Mouse (Mus musculus): ENCODE measurements around the gene Pogz. TPM values are rescaled to one million over a fixed set of nuclear protein-coding genes. Genes with fewer than 3 reads are reported as not detected.

Pogz gene
- polyA plus RNA-seq, 1 experiment = 16.8 TPM

DNA sequence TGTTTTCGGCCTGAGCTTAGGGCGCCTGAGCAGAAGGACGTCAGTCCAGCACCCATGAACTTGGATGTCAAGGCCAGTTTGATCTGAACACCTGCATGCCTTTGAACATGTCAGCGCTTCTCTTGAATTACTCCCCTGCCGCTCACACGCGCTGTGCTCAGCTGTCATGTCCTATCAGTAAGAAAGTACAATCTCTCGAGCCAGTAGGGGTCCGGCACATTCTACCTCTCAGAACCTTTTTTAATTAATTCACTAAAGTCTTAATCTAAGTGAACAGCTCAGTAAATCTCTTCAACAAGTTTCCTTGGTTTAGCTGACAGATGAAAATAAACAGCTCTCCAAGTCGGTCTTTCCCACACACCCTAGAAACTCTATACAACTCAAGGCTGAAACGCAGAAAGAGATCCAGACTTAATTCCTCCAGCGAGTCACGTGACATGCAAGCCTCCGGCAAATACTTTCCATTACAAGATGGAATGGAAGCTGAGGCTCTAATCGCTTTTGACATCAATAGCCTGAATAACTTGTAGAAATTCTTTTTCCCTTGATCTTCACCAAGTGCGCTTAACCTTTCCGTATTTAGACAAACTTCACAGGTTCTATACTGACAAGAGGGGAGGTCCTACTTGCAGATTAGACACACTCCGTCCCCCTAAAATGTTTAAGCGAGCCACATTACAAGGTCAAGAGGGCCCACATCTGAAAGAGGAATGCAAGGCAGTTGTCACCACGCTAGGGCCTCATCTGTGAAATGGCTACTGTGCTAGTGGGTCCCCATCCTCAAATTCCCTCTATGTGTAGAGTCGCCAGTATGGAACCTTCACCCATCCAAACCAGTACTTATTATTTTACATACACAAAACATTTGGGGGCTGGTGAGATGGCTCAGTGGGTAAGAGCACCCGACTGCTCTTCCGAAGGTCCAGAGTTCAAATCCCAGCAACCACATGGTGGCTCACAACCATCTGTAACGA, 17.6 kb upstream of the Pogz start:
- Histone ChIP-seq H3K27ac (ENCODE audit: control insufficient read depth, insufficient read depth, low read depth, low read length, poor library complexity) (no peak overlapping the region), H3K4me1 (ENCODE audit: control insufficient read depth, insufficient read depth, low read length) (no peaks in the 10 kb centered on the region), H3K4me3 (replicated peaks; ENCODE audit: control insufficient read depth, low read depth, low read length) (no peak overlapping the region)
- TF ChIP-seq CTCF (IDR thresholded peaks at IDR 0.05; ENCODE audit: control insufficient read depth, insufficient read depth, low read length) (no peak), POLR2A (IDR thresholded peaks at IDR 0.05; ENCODE audit: borderline replicate concordance, control insufficient read depth, low read depth, low read length) (no peak)
- WGBS = 87% methylated on average over 24 of the region's 24 CpGs

DNA sequence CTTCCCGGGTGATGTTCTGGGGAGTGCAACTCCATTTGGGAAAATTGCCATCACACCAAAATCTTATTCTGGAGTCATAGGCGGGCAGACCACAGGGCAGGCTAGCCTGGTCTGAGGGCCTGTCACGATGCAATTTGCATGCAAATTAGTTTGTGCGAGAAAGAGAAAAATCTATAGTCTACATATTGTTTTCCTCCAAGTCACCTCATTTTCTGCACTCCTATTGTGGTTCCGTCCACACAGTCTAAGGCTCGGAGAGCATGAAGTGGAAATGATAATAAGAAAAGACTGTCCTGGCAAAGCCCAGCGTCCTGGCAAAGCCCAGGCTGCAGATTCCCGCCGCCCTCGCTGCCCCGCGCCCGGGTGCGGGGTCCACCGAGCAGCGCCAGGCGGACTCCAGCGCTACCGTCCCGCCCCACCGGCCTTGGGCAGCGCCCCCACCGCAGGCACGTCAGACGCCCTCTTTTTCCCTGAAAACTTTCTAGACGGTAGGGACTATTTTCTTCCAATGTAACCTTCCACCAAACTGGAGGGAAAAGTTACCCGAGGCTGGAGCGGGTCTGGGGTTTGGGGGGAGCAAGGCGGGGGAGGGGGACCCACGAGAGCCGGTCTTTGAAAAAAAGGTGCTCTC, 16.2 kb upstream of the Pogz start:
- no peaks in the 10 kb centered on the region for H3K4me1 ChIP-seq (ENCODE audit: control insufficient read depth, insufficient read depth, low read length)
- WGBS = 3% methylated on average over 31 of the region's 31 CpGs
- TF ChIP-seq CTCF (IDR thresholded peaks at IDR 0.05; ENCODE audit: control insufficient read depth, insufficient read depth, low read length) (no peak), POLR2A (IDR thresholded peaks at IDR 0.05; ENCODE audit: borderline replicate concordance, control insufficient read depth, low read depth, low read length) (no peak)
- peak overlapping the region; percentile 56 for H3K4me3 ChIP-seq (replicated peaks; ENCODE audit: control insufficient read depth, low read depth, low read length)
- H3K27ac ChIP-seq (ENCODE audit: control insufficient read depth, insufficient read depth, low read depth, low read length, poor library complexity) = no peak overlapping the region; the same call in 1 of the 2 replicates

DNA sequence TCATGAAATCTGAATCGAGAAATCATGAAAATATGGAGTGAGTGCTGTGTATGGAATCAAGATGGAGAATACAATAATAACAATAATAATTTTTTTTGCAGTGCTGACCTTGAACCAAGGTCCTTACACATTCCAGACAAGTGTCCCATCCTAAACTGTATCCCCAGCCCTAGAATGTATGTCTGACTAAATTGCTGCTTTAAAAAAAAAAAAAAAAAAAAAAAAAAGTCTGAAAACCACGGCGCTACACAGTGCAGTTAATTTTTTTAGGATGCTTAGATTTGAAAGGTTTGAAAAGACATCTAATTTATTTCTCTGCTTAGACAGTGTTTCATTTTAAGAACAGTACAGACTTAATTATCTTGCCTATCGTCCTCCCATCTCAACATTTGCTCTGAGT, 15.3 kb upstream of the Pogz start:
- no peak overlapping the region for H3K27ac ChIP-seq (ENCODE audit: control insufficient read depth, insufficient read depth, low read depth, low read length, poor library complexity)
- no peaks in the 10 kb centered on the region for H3K4me1 ChIP-seq (ENCODE audit: control insufficient read depth, insufficient read depth, low read length)
- no peak overlapping the region for H3K4me3 ChIP-seq (replicated peaks; ENCODE audit: control insufficient read depth, low read depth, low read length)
- no peak for TF ChIP-seq CTCF (IDR thresholded peaks at IDR 0.05; ENCODE audit: control insufficient read depth, insufficient read depth, low read length)
- TF ChIP-seq POLR2A (IDR thresholded peaks at IDR 0.05; ENCODE audit: borderline replicate concordance, control insufficient read depth, low read depth, low read length) = no peak
- 58% methylated on average over 4 of the region's 4 CpGs for WGBS

DNA sequence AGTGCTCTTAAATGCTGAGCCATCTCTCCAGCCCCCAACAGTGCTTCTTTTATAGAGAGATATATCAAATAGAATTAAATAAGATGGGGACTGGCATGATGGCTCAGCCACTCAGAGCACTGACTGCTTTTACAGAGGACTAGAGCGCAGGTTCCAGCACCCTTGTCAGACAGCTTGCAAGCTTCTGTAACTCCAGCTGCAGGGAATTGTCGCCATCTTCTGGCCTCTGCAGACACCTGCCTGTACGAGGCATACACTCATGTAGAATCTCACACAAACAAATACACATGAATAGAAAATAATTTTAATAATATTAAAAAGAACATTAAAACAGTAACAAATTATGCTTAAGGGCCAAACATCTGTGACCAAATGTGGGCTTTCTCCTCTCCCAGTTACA, 13.3 kb upstream of the Pogz start:
- H3K4me1 ChIP-seq (ENCODE audit: control insufficient read depth, insufficient read depth, low read length) = no peaks in the 10 kb centered on the region
- H3K4me3 ChIP-seq (replicated peaks; ENCODE audit: control insufficient read depth, low read depth, low read length) = no peak overlapping the region
- TF ChIP-seq CTCF (IDR thresholded peaks at IDR 0.05; ENCODE audit: control insufficient read depth, insufficient read depth, low read length) = no peak
- TF ChIP-seq POLR2A (IDR thresholded peaks at IDR 0.05; ENCODE audit: borderline replicate concordance, control insufficient read depth, low read depth, low read length) = no peak
- H3K27ac ChIP-seq (ENCODE audit: control insufficient read depth, insufficient read depth, low read depth, low read length, poor library complexity) = no peak overlapping the region
- WGBS = 87% methylated on average over 3 of the region's 3 CpGs

DNA sequence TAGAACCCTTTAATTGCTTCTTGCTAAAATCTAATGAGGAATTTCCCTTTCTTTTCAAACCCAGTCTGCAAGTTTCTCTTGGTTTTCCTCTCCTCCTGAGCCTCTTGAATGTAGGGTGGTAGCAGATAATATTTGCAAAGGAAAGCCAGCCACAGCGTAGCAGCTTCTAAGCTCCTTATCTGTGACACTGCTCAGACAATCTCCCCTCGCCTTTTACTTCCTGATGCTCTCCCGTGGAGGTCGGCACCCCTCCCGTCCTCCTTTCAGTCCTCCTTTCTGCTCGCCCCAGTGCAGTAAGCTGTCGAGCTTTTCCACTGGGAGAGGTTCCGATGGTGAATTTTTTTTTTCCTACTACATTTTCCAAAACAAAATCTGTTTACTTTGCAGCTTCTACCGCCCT, 5.3 kb upstream of the Pogz start:
- WGBS = 22% methylated on average over 9 of the region's 9 CpGs
- no peak overlapping the region for H3K4me3 ChIP-seq (replicated peaks; ENCODE audit: control insufficient read depth, low read depth, low read length)

DNA sequence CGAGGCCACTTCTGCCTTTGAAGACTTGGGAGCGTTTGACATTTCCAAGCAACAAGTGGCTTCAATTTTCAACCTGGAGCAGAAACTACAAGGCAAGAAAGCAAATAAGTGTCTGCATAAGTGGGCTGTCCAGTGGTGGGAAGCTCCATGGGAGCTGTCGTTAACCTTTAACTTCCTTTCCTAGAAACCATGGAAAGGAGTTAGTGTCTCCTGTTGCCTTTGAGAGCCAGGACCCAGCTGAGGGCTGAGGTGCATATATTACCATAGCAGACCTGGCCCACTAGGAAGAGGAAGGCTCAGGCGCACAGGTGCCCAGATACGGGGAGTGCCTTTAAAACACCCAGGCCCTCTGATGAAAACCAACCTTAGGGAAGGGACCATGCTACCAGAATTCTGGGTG, 4.7 kb upstream of the Pogz start:
- Histone ChIP-seq H3K4me3 (replicated peaks; ENCODE audit: control insufficient read depth, low read depth, low read length) (no peak overlapping the region), H3K27ac (ENCODE audit: control insufficient read depth, insufficient read depth, low read depth, low read length, poor library complexity) (no peak overlapping the region), H3K4me1 (ENCODE audit: control insufficient read depth, insufficient read depth, low read length) (no peaks in the 10 kb centered on the region)
- no peak for TF ChIP-seq CTCF (IDR thresholded peaks at IDR 0.05; ENCODE audit: control insufficient read depth, insufficient read depth, low read length)
- TF ChIP-seq POLR2A (IDR thresholded peaks at IDR 0.05; ENCODE audit: borderline replicate concordance, control insufficient read depth, low read depth, low read length) = no peak
- WGBS = 79% methylated on average over 5 of the region's 5 CpGs

More for the DNA sequence above, 5.3 kb upstream of the Pogz start:
- H3K27ac ChIP-seq (ENCODE audit: control insufficient read depth, insufficient read depth, low read depth, low read length, poor library complexity) = no peak overlapping the region
- no peaks in the 10 kb centered on the region for H3K4me1 ChIP-seq (ENCODE audit: control insufficient read depth, insufficient read depth, low read length)
- no peak for TF ChIP-seq CTCF (IDR thresholded peaks at IDR 0.05; ENCODE audit: control insufficient read depth, insufficient read depth, low read length)
- no peak for TF ChIP-seq POLR2A (IDR thresholded peaks at IDR 0.05; ENCODE audit: borderline replicate concordance, control insufficient read depth, low read depth, low read length)

DNA sequence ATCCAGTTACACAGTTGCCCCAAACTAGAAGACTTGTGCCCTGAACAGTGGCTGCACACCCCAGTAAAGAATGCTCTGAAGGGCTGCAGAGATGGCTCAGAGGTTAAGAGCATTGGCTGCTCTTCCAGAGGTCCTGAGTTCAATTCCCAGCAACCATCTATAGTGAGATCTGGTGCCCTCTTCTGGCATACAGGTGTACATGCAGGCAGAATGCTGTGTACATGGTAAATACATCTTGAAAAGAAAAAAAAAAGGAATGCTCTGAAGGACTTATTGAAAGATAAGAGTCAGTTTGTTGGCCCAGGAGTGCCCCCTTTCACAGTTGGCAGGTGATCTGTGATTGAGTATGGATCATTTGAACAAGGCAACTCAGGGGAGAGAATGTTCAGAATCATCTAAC, 4.0 kb upstream of the Pogz start:
- Histone ChIP-seq H3K4me3 (replicated peaks; ENCODE audit: control insufficient read depth, low read depth, low read length) (no peak overlapping the region), H3K4me1 (ENCODE audit: control insufficient read depth, insufficient read depth, low read length) (no peaks in the 10 kb centered on the region), H3K27ac (ENCODE audit: control insufficient read depth, insufficient read depth, low read depth, low read length, poor library complexity) (no peak overlapping the region)
- TF ChIP-seq POLR2A (IDR thresholded peaks at IDR 0.05; ENCODE audit: borderline replicate concordance, control insufficient read depth, low read depth, low read length) = no peak
- TF ChIP-seq CTCF (IDR thresholded peaks at IDR 0.05; ENCODE audit: control insufficient read depth, insufficient read depth, low read length) = no peak

DNA sequence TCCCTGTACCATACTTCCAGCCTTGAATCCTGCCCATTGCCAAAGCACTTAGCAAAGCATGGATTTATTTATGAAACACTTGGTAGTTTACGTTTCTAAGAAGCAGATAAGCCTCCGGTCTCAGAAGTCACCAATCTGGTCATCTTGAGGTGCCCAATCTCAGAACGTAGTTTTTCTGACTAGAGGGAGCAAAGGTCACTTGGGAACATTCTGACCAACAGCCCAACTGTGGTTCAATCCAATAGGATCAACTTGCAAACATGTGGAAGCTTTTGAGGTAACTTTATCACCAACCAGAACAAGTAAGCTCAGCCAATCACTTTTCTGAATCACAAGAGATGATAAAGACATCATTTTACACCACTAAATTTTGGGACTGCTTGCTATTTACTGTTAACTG, 2.0 kb upstream of the Pogz start:
- Histone ChIP-seq H3K27ac (ENCODE audit: control insufficient read depth, insufficient read depth, low read depth, low read length, poor library complexity) (no peak overlapping the region), H3K4me3 (replicated peaks; ENCODE audit: control insufficient read depth, low read depth, low read length) (no peak overlapping the region), H3K4me1 (ENCODE audit: control insufficient read depth, insufficient read depth, low read length) (no peaks in the 10 kb centered on the region; the same call in 1 of the 2 replicates)
- 76% methylated on average over 3 of the region's 3 CpGs for WGBS
- TF ChIP-seq POLR2A (IDR thresholded peaks at IDR 0.05; ENCODE audit: borderline replicate concordance, control insufficient read depth, low read depth, low read length) (no peak), CTCF (IDR thresholded peaks at IDR 0.05; ENCODE audit: control insufficient read depth, insufficient read depth, low read length) (no peak)
